Mouse (Mus musculus) limb, embryonic 10.5 days (tissue): ENCODE data around the gene Hist1h3b. TPM values are rescaled to one million over a fixed set of nuclear protein-coding genes. Genes with fewer than 3 reads are reported as not detected.
"Not testable (repeated sequence)": the region's sequence is repeated elsewhere in the genome, so short reads cannot be mapped to it uniquely, and the experiment has no call there.

Experiments
- DNase-seq: peaks from one replicate; pipeline ENCODE4 v3.0.0-alpha.2; 2017; ENCODE audit warnings: low spot score
- H3K27ac ChIP-seq: fragments of 300-500 bp; sonication (generic); 2 replicates; pipeline ENCODE4 v1.5.1; 2016; ENCODE audit warnings: mild to moderate bottlenecking
- H3K27me3 ChIP-seq: fragments of 300-500 bp; sonication (generic); 2 replicates; pipeline ENCODE4 v1.6.1; 2016; ENCODE audit warnings: low read depth, mild to moderate bottlenecking; ENCODE audit not compliant: poor library complexity, severe bottlenecking
- H3K36me3 ChIP-seq: fragments of 300-500 bp; sonication (generic); 2 replicates; pipeline ENCODE4 v1.6.1; 2016; ENCODE audit warnings: mild to moderate bottlenecking, moderate library complexity
- H3K4me1 ChIP-seq: fragments of 300-500 bp; sonication (generic); 2 replicates; pipeline ENCODE4 v1.6.1; 2016
- H3K4me3 ChIP-seq: fragments of 300-500 bp; sonication (generic); 2 replicates; pipeline ENCODE4 v1.5.1; 2016; ENCODE audit warnings: mild to moderate bottlenecking, moderate library complexity
- H3K9me3 ChIP-seq: fragments of 300-500 bp; sonication (generic); replicated peaks from 2 replicates; pipeline ENCODE4 v1.6.1; 2016; ENCODE audit warnings: mild to moderate bottlenecking
- whole genome bisulfite sequencing: fragments of 180-500 bp; shearing (Covaris S2); methylation state at CpG from one replicate; pipeline ENCODE4 v1.1.7; 2016; 5-methylcytosine and 5-hydroxymethylcytosine counted together
- polyA plus RNA-seq: library from polyadenylated mRNA; unstranded; fragments of >200 nt; fragmentation: Nextera tagmentation; extraction: Ambion mirVana; gene quantifications from 2 replicates; pipeline ENCODE4 v1.2.1, GENCODE M21; 2016

Gene Hist1h3b
- polyA plus RNA-seq, 1 experiment from 2014 or later, result 9.7 TPM

- Histone ChIP-seq H3K9me3 (no peaks in the 10 kb centered on the region), H3K4me1 (peaks cover 19% of the 10 kb centered on the region), H3K27me3 (no peaks in the 10 kb centered on the region), H3K4me3 (peak overlapping the region; percentile 64), H3K36me3 (no peaks in the 10 kb centered on the region), H3K27ac (peak overlapping the region; percentile 96)
- WGBS, result 30% methylated on average over 13 of the region's 13 CpGs
- DNase-seq, result no peak
Observed at GRCm38 (mm10) chr13:23740256-23740840, 11.7 kb upstream of the Hist1h3b start.

GRCm38 (mm10) chr13:23740910-23741309, 11.2 kb upstream of the Hist1h3b start:
- DNase-seq, result no peak
- Histone ChIP-seq H3K36me3 (no peaks in the 10 kb centered on the region), H3K27me3 (no peaks in the 10 kb centered on the region), H3K9me3 (no peaks in the 10 kb centered on the region), H3K4me3 (peak overlapping the region; percentile 64), H3K4me1 (peaks cover 19% of the 10 kb centered on the region), H3K27ac (peak overlapping the region; percentile 96)
- 65% methylated on average over 5 of the region's 5 CpGs for WGBS

DNA sequence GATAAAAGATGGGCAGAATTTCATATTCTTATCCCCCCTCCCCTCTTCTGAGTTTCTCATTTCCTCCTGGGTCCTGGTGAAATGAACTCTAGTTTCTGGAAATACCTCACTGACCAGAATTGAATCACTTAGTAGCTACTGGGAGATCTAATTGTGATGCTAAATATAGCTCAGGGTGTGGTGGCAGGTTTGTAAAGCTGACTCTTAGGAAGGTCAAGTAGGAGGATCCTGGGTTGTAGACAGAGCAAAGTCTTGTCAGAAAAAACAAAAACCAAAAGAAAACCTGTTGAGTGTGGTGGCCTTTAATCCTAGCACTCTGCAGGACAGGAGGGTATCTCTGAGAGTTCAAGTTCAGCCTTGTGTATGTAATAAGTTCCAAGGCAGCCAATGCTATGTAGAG, 10.1 kb upstream of the Hist1h3b start:
- no peak overlapping the region for H3K4me3 ChIP-seq
- no peaks in the 10 kb centered on the region for H3K27me3 ChIP-seq
- peak overlapping the region; percentile 48 for H3K27ac ChIP-seq
- peaks cover 20% of the 10 kb centered on the region for H3K4me1 ChIP-seq
- H3K9me3 ChIP-seq, result no peaks in the 10 kb centered on the region
- no peaks in the 10 kb centered on the region for H3K36me3 ChIP-seq
- DNase-seq, result no peak

DNA sequence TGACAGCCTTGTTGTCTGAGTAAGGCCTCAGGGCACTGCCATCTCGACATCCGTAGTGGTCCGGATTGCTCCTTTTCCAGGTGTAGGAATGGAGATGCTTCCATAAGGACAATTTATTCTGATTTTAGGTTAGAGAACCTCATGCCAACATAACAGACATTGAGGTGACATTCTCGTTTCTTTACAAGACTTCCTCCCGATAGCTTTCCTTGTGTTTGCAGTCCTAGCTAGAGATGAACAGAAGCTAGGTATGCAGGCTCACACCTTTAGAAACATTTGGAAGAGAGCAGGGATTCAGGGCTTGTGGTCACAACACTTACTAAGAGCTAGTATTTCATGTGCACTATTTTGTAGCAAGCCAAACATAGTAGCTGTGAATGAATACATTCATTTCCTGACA, 8.9 kb upstream of the Hist1h3b start:
- no peaks in the 10 kb centered on the region for H3K9me3 ChIP-seq
- no peaks in the 10 kb centered on the region for H3K36me3 ChIP-seq
- H3K27ac ChIP-seq, result peak overlapping the region; percentile 58
- H3K4me1 ChIP-seq, result peaks cover 25% of the 10 kb centered on the region
- 83% methylated on average over 5 of the region's 5 CpGs for WGBS
- H3K4me3 ChIP-seq, result no peak overlapping the region
- no peak for DNase-seq
- no peaks in the 10 kb centered on the region for H3K27me3 ChIP-seq

DNA sequence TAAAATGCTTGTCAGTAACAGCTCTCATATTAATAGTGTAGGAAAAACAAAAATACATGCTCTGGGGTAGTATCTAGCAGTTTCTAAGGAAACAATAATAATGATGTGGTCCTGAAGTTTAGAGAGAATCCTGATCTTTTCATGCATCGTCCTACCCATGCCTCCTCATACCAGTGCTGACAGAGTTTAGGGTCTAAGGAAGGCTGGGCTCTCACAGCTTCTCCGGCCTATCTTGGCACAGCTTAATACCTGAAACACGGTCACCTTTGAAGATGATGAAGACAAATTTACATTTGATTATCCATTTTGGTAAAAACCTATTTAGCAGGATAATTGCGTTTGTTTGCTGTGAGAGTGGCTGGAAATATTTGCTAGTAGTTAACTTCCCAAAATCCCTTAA, 8.1 kb upstream of the Hist1h3b start:
- no peaks in the 10 kb centered on the region for H3K36me3 ChIP-seq
- peaks cover 31% of the 10 kb centered on the region for H3K4me1 ChIP-seq
- H3K27me3 ChIP-seq, result no peaks in the 10 kb centered on the region
- no peak for DNase-seq
- 53% methylated on average over 4 of the region's 4 CpGs for WGBS
- no peaks in the 10 kb centered on the region for H3K9me3 ChIP-seq
- peak overlapping the region; percentile 98 for H3K27ac ChIP-seq
- H3K4me3 ChIP-seq, result peak overlapping the region; percentile 59

DNA sequence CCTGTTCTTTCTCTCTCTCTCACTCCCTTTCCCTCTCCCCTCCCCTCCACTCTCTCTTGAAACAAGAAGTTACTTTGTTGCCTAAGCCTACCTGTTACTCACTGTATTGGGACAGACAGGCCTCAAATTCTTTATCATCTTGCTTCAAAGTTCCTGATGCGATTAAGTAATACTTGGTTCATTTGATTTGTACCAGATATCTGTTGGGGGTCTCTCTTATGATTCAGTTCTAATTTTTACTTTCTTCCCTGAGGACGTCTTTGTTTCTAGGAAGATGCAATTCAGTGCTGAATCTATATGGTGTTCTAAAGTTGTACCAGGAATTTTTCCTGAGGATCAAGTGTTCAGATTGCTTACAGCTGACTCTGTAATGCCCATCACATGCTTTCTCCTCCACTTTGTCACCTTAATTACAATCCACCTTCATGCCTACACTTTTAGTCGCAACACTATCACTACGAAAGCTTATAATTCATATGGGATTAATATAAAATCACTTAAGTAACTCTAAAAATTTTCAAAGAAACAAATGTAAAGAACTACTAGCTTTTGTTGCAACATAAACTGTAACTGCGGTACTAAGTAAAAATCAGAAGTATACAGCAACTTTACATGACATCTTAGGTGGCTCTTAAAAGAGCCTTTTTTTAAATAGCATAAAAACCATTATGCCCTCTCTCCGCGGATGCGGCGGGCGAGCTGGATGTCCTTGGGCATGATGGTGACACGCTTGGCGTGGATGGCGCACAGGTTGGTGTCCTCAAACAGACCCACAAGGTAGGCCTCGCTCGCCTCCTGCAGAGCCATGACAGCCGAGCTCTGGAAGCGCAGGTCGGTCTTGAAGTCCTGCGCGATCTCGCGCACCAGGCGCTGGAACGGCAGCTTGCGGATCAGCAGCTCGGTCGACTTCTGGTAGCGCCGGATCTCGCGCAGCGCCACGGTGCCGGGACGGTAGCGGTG, 7.4 kb upstream of the Hist1h3b start:
- H3K4me3 ChIP-seq, result peak overlapping the region; percentile 59
- peak overlapping the region; percentile 98 for H3K27ac ChIP-seq
- H3K36me3 ChIP-seq, result no peaks in the 10 kb centered on the region
- H3K9me3 ChIP-seq, result no peaks in the 10 kb centered on the region
- peaks cover 28% of the 10 kb centered on the region for H3K4me1 ChIP-seq
- no peak for DNase-seq
- H3K27me3 ChIP-seq, result no peaks in the 10 kb centered on the region
- WGBS, result 2% methylated on average over 15 of the region's 36 CpGs

DNA sequence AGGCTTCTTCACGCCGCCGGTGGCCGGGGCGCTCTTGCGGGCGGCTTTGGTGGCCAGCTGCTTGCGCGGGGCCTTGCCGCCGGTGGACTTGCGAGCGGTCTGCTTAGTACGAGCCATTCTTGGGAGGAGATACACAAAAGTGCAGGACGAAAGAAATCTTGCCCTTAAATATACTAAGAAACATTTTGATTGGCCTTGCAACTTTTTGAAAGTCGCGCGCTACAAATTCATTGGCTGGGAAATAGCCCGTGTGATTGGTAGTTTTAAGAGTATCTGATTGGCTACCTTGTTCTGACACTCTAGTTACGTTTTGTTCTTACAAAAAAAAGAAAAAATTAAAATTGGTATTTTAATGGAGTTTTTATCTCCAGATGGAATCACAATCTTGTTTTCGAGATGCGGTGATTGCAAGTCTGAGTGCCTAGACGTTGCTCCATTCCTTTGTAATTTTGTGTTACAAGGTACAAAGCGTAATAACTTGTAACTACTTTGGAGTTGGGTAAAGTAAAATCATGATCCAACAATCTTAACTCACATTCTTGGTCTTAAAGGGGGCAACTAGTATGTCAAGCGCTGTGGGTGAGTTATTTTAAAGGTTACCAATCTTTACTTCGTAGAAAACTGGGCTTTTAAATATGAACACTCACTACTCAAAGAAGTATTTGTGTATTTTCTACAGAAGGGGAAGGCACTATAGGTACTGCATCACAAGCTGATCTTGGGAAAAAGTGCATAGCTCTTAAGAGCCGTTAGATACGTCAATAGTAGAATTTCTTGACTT, 6.5 kb upstream of the Hist1h3b start, which contains the start of gene Hist1h3c:
TSS of gene Hist1h3c (minus strand) at position 222 of the 781 bp plus-strand sequence.
- Histone ChIP-seq H3K27ac (peak within 1 kb of the TSS; percentile 98), H3K27me3 (no peaks in the 10 kb centered on the region), H3K9me3 (no peaks in the 10 kb centered on the region), H3K4me3 (peak within 1 kb of the TSS; percentile 59), H3K4me1 (peaks cover 25% of the 10 kb centered on the region), H3K36me3 (no peaks in the 10 kb centered on the region)
- peak; percentile 76 for DNase-seq
- 1% methylated on average over 28 of the region's 28 CpGs for WGBS

DNA sequence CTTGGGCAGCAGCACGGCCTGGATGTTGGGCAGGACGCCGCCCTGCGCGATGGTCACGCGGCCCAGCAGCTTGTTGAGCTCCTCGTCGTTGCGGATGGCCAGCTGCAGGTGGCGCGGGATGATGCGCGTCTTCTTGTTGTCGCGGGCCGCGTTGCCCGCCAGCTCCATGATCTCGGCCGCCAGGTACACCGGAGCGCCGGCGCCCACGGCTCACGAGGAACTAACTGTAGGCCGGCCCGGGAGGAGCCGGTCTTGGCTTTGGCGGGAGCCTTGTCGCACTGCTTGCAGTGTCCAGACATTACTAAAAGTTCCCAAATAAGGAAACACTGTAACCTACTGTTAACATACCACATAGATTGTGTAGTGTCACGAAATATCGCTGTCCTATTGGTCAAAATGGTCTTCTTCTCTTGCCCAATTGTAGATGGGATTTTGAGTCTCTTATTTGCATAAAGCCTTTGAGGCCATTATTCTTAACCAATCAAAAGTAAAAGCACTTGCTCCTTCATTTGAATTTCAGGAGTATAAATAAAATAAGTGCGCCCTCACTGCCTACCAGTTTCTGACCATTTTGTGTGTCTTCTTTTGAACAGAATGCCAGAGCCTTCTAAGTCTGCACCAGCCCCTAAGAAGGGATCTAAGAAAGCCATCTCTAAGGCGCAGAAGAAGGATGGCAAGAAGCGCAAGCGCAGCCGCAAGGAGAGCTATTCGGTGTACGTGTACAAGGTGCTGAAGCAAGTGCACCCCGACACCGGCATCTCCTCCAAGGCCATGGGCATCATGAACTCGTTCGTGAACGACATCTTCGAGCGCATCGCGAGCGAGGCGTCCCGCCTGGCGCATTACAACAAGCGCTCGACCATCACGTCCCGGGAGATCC, 5.6 kb upstream of the Hist1h3b start, which contains the start of gene Hist1h2bb:
TSS of gene Hist1h2bb (plus strand) at position 534 of the 880 bp plus-strand sequence.
- Histone ChIP-seq H3K27ac (peak within 1 kb of the TSS; percentile 98), H3K4me3 (peak within 1 kb of the TSS; percentile 59)

DNA sequence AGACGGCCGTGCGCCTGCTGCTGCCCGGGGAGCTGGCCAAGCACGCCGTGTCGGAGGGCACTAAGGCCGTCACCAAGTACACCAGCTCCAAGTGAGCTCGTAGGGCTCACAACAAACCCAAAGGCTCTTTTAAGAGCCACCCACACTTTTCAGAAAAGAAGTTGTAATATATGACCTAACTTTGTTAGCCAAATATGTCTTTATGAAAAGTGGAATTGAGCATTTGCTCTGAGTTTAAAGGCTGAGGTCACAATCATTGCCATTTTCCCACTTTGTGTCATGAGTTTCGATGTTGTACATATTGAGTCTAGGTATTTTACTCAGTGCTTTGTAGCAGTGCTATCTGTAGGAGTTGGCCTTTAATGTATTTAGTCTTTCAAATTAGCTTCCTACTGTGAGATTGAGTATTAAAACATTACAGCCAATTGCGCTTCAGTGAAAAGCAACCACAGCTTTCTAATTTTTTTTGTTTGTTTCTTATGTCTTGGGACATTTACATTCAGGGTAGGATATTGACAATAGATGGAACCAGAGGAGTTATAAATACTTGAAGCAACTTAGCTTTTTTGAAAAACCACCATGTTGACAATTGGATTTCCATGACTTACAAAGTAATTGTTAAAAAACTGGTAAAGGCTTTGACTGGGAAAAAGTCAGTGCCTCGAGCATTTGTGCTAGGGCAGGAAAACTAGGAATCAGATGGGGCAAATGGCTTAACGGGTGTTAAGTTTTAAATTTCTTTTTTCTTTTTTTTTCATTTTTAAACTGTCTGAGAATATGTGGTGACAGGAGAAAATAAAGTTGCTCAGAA, 4.8 kb upstream of the Hist1h3b start:
- no peaks in the 10 kb centered on the region for H3K27me3 ChIP-seq
- no peaks in the 10 kb centered on the region for H3K9me3 ChIP-seq
- 5% methylated on average over 13 of the region's 13 CpGs for WGBS
- H3K36me3 ChIP-seq, result no peaks in the 10 kb centered on the region
- H3K4me3 ChIP-seq, result peak overlapping the region; percentile 59
- peaks cover 21% of the 10 kb centered on the region for H3K4me1 ChIP-seq
- H3K27ac ChIP-seq, result peak overlapping the region; percentile 98
- peak; percentile 48 for DNase-seq

More for the DNA sequence above, 5.6 kb upstream of the Hist1h3b start, which contains the start of gene Hist1h2bb:
- peaks cover 21% of the 10 kb centered on the region for H3K4me1 ChIP-seq
- not testable (repeated sequence) for H3K27me3 ChIP-seq, H3K36me3 ChIP-seq, H3K9me3 ChIP-seq
- under 1% methylated on average over 46 of the region's 58 CpGs for WGBS
- DNase-seq, result peak; percentile 83

GRCm38 (mm10) chr13:23747892-23748288, 4.2 kb upstream of the Hist1h3b start:
- Histone ChIP-seq H3K27me3 (no peaks in the 10 kb centered on the region), H3K27ac (peak overlapping the region; percentile 98), H3K9me3 (no peaks in the 10 kb centered on the region), H3K4me3 (peak overlapping the region; percentile 59), H3K36me3 (no peaks in the 10 kb centered on the region), H3K4me1 (peaks cover 21% of the 10 kb centered on the region)
- DNase-seq, result peak; percentile 42
- 14% methylated on average over 4 of the region's 4 CpGs for WGBS

DNA sequence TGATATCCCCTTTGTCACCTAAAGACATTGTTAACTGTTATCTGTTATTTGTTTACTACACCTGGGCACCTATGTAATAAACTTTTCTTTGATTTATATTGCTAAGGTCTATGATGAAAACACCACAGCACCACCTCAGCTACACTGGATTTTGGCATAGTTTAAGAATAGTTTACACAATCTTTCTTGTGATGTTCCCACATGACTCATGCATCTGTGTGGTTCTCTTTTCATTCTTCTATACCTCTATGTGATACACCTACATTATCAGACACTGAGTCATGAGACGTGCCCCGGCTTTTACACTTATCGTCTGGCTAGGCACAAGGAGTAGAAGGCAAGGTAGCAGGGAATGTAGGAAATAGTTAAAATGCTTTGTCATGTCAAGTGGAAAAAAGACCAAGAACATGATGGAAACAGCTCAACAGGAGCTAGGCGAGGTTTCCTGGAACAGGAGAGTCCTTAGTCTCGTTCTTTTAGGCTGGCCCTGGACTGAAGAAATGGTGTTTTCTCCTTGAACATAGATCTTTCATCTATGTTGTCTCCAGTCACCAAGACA, 2.4 kb upstream of the Hist1h3b start:
- Histone ChIP-seq H3K27ac (peak overlapping the region; percentile 98), H3K9me3 (no peaks in the 10 kb centered on the region), H3K4me1 (peaks cover 17% of the 10 kb centered on the region), H3K36me3 (no peaks in the 10 kb centered on the region), H3K27me3 (no peaks in the 10 kb centered on the region), H3K4me3 (no peak overlapping the region)
- peak; percentile 28 for DNase-seq
- 95% methylated on average over 5 of the region's 5 CpGs for WGBS
